Mouse (Mus musculus): ENCODE results near the gene Cacna2d2.

The Cacna2d2 gene

DNA sequence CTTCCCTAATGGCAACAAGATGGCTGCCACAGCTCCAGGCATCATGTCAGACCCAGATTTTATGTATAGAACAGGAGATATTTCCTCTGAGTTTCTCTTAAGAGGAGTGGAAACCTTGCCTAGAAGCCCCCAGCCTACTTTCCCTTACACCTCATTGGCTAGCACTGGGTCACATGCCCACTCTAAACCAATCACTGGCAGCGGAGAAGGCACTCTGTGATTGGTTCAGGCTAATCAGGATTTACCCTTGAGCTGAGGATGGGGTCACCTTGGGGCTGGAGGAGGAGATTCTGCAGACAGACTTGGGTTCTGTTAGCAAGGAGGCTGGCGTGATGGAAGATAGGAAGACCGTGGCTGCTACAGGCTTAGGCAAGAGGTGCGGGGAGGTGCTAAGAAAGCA is 10.0 kb downstream of the Cacna2d2 start:
- DNase-seq = no peak

DNA sequence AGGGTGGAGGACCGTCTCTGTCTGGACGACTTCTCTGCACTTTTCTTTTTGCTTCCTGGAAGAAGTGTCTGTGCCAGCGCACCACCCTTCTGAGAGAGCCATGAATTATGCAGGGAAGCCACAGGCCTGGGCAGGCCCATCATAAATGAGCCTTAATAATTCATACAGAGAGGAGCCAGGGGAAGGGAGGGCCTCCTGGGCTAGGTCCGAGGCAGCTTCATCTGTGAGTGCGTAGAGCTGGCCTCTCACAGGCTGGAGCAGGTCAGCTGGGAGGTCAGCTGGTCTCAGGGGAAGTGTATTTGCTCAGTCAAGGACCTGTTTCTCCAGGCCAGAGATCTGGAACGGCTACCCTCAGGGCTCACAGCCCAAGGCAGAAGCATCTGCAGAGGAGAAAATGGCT is 17.7 kb downstream of the Cacna2d2 start:
- no peak for DNase-seq

DNA sequence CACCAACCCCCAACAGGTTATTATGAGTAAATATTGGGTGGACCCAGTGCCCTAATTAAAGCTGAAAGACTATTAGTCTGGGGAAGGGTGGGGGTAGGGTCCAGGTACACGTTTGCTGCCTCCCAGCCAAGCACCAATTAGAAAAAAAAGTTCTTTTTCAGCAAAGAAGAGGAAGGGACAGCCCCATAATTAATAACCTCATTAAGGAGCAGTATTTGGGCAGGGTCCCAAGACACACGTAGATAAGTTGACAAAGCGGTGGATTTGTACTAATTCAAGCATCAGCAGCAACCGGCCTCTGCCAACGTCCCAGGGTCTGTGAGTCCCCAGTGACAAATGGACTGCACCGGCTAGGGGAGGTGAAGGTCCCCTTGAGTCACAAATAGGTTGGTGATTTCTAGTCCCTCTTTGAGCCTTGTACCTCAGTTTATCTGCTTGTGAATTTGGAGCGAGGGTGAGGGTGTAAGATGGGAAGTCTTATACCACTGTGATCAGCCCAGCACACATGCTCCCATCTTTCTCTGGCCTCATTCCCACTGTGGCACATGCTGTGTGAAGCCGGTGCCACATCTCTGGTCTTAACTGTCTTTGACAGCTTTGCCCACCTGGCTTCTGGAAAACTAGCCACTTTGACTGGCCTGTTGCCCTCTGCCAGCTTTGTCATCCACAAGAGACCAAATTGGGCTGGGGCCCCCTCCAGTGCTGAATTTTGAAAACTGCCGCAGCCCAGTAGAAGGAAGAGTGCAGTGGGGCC is 20.3 kb downstream of the Cacna2d2 start:
- peak; percentile 52 for DNase-seq

DNA sequence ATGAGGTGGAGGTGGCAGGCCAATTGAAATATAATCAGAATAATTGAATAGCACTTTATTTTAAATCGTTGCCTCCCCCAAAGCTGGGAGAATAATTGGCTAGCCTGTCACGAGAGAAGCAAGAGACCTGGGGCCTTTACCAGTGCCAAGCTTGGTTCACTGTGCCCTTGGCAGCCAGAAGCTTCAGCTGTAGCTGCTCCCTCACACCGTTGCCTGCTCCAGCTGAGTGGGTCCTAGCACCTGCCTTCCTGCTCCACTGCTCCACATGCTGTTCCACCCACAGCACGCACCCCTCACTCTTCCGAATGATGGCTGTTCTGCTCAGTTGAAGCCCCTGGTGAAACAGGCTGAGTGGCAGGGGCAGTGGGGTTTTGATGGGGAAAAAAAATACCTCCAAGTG is 21.5 kb downstream of the Cacna2d2 start:
- no peak for DNase-seq

DNA sequence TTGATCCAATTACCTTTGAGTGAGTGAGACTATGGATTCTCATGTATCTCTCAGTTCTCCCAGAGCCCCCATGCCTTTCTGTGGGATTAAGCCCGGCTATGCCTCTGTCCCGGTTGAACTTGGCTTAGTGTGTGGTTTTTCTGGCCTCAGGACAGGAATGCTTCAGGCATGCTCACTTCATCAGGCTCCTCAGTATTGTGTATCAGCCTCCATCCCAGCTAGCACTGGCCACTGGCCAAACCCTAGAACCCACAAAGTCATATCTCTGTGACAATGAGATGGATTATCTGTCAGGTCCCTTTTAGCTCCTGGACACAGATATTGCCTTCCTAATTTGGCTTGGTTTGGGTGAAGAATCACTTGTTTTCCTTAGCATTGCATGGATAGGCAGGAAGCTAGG is 23.5 kb downstream of the Cacna2d2 start:
- DNase-seq = no peak

DNA sequence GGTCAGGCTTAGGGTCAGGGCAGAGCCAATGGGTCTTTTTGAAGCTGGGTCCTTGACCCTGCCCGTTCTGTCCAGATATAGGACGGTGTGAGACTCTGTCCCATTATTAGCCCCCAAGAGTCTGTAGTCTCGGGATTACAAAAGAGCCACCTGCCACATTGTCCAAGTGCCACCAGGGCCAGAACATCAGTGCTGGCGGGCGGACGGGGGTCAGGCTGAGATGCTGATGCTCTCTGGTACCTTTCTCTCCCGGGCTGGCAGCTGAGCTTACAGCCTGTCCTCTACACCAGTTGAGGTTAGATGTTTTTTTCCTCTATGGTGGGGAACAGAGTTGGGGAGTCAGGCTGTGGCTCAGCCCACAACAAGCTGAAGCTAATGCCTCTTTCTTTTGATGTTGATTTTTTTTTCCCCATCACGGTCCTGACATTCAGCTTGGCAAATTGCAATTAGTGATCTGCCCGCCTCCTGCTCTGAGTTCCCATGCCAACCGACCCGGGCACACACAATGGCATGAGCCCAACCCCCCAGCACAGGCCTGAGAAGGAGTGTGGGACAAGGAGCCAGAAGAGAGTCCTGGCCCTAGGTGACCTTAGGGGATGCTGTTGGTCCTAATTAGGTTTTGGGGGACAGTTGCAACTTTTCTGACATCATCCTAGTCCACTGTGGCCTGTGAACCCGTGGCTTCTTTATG is 25.2 kb downstream of the Cacna2d2 start:
- DNase-seq = peak; percentile 64

DNA sequence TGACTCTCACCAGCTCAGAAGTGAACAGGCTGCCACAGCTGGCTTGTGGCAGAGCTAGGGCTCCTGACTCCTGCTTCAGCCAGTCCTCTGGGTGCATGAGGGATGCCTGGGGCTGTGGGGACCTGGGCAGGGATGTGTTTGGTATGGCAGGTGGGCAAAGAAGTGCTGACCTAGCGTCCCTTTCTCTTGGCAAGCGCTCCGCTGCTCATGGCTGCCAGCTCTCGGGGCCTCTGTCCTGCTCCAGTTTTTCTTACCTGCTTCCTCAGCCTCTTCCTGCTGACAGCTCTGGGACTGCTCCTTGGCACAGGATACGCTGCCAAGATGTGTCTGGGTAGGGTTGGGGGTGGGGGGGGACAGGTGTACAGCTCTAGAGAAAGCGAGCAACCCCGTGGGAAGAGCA is 28.5 kb downstream of the Cacna2d2 start:
- DNase-seq = peak; percentile 82

DNA sequence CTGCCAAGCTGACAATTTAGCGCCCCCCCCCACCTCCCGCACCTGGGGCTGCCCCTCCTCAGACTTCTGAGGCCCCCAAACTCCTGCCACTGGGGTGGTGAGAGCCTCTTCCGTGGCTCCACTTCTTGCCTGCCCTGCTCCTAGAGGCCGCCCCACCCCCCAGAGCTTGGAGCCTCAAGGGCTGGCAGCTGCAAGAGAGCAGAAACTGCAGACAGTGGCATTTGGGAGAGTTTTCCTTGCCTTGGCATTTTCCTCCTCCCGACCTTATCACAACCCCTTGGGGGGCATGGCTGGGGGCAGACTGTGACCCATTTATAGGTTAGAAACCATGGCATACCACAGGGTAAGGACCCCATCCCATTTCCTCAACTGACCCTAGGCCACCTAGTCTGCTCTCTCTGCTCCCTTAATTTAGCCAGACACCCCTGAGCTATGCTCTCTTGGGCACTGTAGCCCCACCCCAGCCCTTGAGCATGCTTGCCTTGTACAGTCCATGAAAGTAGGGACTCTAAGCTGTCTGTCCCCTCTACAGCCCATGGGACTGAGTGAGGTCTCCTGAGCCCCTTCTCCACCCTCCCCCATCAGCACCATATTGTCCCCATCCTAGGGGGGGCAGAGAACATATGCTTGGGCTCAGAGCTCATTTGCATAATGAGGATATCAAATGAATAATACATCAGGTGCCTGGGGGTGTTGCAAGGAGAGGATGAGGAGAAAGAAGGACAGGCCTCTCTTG is 29.2 kb downstream of the Cacna2d2 start:
- no peak for DNase-seq

DNA sequence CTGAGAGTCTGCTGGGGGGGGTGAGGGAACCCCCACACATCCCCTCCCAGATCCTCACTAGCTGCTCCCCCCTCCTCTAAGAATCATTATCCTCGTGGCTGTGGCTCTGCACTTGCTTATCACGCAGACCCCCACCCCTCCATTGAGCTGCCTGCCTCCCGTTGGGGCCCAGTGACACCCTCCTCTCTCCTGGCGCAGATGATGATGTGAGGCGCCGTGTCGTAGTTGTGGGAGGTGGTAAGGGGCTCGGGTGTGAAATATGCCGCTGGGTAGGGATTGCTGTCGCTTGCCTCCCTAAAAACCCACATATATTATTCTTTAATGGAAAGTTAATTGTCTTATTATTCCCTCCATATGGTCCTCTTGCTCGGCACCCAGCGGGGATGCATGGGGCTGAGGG is 31.0 kb downstream of the Cacna2d2 start:
- no peak for DNase-seq

DNA sequence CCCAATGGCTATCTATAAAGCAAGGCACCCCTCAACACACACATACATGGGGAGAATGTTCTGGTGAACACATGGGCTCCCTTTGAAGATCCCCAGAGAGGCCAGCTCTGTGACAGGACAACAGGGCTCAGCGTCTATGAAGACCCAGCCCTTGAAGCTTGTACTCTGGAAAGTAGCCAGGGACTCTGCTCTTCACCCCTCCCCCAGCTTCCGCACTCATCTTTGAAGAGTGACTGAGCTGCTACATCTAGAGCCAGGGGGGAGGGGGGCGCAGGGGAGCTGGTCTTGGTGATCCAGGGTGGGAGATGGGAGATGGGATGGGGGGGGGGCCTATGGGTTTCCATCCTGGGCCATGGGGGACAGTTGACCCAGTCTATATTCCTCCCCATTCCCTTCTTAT is 33.1 kb downstream of the Cacna2d2 start:
- no peak for DNase-seq

DNA sequence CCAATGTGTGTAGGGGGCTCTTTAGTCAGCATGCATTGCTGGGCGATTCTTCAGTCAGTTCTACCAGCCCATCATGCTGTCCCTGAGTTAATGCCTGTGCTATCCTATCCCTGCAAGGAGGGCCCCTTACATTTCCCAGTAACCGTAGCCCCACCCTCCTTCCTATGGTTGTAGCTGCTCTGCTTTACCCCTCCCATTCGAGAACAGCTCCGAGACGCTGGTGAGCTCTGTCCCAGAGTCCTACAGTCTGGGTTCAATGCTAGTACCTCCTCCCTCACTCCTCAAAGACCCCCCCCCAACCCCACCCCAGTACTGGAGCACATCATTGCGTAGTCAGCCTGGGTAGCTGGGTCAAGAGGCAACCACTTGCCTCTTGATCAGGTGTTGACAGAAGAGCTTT is 35.4 kb downstream of the Cacna2d2 start:
- no peak for DNase-seq

DNA sequence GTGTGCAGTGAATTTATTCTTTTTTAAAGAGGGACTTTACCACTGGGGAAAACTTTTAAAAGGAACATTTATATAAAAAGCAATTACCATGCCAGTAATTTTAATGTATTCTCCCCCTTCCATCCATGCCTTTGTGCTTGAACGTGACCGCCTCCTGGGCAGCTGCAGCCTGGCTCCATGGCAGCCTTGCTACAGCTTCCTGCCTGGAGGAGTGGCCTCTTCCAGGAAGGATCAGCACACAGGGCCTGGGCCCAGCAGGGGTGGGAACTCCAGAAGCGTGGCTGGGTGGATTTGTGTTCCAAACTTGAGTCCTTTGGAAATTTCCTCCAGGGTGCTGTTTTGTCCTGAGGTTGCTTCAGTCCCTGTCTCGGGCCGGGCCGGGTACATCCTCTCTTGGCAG is 35.9 kb downstream of the Cacna2d2 start:
- no peak for DNase-seq

DNA sequence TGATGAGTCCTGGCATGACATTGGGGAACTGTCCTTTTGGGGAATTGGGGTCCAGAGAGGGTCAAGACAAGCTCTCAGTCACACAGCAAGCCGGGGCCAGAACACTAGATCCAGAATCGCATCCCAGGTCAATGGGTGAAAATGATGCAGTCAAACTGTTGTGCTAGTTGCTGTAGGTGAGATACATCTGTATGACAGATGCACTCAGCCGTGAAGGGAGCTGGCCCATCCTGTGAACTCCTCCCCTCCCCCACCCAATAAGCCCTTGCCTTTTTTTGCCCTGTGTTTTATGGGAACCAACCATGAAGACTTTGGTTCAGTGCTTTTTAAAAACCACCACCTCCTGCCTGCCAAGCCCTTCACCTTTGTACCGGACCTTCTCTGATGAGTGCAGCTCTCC is 43.5 kb downstream of the Cacna2d2 start:
- DNase-seq = no peak

DNA sequence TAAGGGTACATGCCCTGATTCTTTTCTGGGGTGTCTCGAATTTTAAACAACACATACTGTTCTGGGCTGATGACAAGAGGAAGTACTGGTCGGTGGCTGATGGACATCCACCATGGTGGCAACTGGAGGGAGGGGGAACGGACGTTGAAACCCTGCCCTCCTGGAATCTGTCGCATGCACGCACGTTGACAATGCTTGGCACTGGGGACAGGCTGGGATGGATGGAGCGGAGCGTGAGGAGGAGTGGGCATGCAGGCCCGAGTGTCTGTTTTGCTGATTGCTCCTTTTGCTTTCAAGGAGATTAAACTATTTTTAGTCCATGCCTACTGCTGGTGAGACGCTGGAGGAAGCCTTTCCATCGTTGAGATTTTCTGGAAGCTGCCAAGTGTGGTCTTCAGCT is 43.9 kb downstream of the Cacna2d2 start:
- no peak for DNase-seq

DNA sequence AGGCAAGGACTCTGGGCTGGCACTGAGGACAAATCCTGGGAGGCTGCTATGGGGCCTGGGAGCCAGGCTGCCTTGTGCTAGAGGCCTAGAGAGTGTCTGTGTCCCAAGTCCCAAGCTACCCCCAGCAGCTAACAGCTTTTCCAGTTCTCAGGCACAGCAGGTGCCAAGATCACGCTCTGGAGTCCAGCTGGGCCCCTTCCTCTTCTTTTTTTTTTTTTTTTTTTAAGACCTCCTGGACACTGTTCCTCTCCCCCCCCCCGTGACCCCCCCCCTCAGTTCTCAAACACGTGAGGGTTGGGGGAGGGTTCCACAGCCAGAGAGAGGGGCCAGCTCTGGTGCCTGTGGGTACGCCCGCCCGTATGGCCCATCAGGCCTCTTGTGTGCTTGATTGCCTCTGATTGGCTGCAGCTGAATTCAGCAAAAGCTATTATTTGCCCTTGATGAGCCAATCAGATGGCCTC is 45.6 kb downstream of the Cacna2d2 start:
- DNase-seq = no peak

DNA sequence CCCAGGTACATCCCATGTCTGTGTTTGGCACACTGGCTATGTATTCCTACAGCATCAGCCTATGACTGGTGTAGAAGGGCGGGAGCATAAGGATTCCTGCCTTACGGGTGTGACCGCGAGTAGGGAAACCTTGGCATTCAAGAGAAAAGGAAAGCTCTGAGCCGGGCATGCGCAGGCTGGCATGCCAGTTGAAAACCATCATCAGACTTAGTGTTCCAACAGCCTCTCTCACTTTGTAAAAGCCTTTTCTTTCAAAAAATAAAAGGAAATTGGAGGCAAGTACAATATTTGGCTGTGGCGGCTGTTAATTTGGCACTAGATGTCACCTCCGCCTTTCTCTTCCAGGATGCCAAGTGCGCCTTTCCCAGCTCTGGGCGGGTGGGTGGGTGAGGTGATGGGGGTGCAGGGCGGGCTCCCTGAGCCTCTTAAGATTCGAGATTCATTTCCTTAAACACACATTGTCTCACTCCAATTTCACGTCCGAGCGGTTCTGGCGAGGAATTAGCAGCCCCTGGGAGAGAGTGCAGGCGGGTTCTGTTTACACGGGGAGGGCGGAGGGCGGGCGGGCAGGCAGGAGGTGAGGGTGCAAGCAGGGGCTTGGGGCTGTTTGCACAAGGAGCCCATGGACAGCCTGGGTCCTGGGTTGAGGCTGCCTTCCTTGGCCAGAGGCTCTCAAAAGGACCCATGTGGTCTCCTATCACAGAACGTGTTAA is 49.5 kb downstream of the Cacna2d2 start:
- DNase-seq = no peak

DNA sequence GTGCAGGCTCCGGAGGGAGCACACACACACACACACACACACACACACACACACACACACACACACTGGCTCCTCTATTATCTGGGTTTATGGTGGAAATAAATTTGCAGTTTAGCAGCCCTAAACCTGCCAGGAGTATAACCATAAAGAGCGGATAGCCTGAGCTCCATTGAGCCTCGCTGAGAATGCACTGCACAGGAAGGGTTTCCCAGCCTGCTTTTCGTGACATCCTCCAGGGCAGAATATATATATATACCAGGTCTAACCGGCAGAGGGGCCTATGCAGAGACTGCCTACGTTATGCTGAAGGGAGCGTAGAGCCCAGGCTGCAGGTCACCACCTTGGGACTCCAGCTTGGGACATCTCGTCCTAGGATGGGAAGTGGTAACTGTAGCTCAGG is 52.0 kb downstream of the Cacna2d2 start:
- no peak for DNase-seq

DNA sequence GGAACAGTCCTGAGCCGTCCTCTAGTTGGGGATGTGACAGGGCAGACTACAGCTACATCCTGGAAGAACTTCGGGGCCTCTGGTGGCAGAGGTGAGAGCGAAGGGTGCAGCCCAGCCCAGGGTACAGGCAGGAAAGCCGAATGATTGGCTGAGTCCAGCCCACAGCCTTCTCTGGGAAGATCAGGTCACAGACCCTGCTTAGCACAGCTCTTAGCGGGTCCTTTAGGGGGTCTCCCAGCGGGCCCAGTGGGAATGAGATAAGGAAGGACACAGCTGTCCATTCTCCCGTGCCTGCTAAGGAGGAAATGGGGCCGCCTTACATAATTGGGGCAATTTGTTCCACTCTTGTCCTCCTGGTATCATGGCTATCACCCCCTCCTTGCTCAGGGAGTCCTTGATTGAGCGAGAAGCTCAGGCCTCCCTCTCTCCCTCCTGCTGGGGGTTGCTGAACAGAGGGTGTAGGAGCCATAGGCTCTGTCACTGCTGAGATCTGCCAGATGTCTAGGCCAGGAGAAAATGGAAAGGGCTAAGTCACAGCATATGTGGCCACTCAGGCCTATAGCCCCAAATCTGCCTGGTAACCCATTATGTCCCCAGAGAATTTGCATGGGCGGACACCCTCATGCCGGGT is 52.6 kb downstream of the Cacna2d2 start:
- DNase-seq = no peak

DNA sequence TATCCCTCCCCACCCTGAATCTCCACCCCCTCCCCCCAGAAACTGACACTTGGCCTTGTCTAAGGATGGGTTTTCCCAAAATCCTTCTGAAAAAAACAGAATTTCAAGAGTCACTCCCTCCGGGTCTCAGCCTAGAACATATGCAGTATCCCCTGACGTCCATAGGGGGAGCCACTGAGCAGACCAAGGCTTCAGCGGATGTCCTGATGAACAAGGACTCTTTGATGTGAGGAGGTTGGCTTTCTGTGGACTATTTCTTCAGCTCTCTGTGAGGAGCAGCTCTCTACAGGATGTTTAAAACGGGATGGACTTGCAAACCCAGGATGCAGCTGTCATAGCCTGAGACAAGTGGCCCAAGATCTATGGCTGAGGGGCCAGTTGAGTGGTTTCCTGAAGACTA is 53.1 kb downstream of the Cacna2d2 start:
- no peak for DNase-seq

DNA sequence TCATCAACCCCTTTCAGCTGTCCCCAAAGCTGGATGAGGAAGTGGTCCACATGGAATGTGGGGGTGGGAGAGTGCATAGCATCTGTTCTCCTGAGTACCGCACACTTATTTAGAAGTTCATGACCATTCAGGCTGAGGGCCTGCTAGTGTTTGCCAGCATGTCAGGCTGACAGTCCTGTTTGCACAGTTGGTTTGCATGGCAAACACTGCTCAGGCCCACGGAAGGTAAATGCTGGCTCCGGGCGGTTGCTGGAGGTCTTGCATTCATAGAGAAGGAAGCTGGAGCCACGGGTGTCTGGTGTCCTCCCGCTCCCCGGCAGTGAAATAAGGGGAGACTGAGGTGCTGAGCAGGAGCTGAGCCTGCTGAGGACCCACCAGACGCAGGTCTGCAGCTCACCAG is 53.7 kb downstream of the Cacna2d2 start:
- DNase-seq = no peak

DNA sequence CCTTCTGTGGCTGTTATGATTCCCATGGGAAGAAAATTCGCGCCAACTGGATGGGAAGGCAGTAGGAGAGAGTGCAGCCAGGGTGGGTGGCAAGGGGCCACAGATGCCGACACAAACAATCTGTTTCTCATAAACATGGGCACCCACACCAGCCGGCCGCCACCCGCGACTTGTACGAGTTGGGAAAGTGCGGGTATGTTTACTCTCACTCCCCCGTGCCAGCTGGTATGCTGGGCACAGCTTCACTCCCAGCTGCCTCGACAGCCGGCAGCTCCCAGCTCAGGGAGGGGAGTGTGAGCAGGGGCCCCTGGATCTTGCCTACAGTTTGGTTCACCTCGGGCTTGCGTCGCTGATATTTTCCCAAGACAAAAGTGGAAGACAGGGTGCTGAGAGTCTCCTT is 57.3 kb downstream of the Cacna2d2 start:
- no peak for DNase-seq

DNA sequence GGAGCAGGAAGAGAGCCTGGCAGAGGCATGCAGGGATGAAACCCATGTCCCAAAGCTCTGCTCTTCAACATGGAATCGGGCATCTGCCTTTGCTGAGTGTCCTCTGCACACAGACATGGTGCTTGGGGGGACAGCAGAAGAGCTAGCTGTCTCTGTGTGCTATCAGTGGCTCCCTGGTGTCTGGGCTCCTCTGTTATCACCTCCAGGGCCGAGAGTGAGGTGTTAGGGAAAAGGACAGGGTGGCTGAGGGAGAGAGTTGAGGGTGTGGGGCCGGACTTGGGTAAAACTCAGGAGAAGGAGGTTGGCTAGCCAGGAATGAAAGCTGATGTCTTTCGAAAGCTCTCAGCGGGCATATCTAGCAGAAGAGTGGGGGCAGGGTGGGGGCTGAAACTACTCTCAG is 63.5 kb downstream of the Cacna2d2 start:
- no peak for DNase-seq

DNA sequence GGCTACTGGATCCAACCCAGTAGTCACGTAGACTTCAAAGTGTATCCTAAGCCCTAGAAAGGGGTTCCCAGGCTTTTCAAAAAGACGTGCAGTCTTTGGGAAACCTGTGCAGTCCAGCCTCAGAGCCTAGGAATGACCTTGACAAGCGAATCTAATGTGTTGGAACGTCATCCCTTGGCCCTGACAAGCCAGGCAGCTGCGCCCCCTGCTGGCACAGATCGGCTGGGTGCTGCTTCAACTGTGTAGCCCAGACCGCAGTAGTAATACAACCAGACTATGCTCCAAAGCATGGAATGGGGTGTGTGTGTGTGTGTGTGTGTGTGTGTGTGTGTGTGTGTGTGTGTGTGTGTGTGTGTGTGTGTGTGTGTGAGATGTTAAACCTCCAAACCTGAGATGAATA is 64.1 kb downstream of the Cacna2d2 start:
- DNase-seq = peak; percentile 79
